Mouse (Mus musculus) kidney, adult 8-10 months (tissue): ENCODE data around the gene Gm49361.
A peak's percentile ranks its signal among the peaks of the same experiment; 100 is the strongest.

Source experiments
- DNase-seq, 2 experiments: peaks; one replicate each; pipeline ENCODE4 v3.0.0; 2022

The Gm49361 gene

GRCm38 (mm10) chr14:57729975-57730499 is 15.9 kb downstream of the Gm49361 start:
- DNase-seq: peak; percentile 72 to 77

DNA sequence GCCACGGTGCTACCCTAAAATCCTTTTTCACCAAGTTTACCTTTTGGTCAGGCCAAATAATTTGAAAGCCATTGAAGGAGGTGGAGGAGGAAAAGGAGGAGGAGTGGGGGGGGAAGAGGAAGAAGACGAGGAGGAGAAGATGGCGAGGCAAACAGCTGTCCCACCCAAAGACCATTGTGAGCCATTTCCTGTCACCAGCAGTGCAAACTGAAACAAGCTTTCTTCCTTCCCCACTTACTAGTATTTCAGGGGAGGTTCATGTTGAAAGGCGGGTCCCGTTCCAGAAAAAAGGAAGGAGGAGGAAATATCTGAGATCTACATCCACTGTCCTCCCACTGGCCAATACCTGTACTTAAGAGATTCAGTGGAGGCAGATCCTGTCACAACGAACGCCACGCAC is 16.5 kb downstream of the Gm49361 start:
- DNase-seq: no peak

- DNase-seq: no peak
Observed at GRCm38 (mm10) chr14:57726172-57726571, 19.7 kb downstream of the Gm49361 start.

DNA sequence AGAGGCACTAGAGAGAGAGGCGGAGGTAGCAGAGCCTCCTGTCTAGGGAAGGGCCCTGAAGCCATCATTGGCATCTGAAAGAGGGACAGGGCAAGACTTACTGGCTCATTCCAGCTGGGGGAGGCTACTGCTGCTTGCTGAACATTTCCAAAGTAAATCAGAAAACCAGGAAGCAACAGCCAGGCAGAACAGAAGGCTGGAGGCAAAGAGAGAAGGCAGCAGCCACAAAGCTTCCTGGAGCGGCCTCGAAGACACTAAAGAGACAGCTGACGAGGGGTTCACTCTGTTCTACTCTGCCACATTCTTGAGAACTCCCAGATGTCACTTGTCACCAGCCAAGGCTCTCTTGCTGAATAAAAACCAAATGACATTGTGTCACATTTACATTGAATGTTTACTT is 21.4 kb downstream of the Gm49361 start:
- no peak for DNase-seq

GRCm38 (mm10) chr14:57718245-57718644 is 27.7 kb downstream of the Gm49361 start:
- no peak for DNase-seq

DNA sequence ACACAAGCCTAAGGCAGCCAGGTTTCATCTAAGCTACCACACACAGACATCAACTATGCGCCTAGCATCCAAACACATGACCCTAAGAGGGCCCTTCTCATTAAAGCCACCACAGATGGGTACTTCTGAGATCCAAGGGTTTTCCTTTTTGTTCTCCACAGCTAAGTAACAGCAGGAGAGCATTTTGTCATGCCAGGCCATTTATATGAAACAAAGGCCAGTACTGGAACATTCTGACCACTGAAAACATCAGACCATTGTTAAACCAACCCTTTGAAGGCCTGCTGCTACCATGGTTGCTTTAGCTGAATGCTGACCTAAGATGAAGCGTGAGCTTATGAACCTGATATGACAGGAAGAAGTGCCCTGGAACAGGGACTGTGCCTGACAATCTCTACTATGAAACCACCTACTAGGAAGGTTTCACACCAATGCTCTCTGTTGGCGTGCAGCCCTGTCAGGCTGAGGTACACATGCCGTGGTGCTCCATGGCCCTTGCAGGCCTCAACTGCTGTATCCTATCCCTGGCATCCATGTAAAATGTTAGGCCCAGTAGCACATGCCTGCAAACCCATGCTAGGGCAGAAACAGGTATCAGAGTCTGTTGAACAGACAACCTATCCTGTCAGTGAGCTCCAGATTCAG is 29.2 kb downstream of the Gm49361 start:
- DNase-seq: no peak

- DNase-seq: no peak
Observed at GRCm38 (mm10) chr14:57712884-57713283, 33.0 kb downstream of the Gm49361 start.

- DNase-seq: no peak
Observed at GRCm38 (mm10) chr14:57711059-57711458, 34.8 kb downstream of the Gm49361 start.

GRCm38 (mm10) chr14:57709171-57709570 is 36.7 kb downstream of the Gm49361 start:
- peak in 1 of 2 experiments; percentile 39 for DNase-seq

- DNase-seq: no peak
Observed at GRCm38 (mm10) chr14:57708580-57708979, 37.3 kb downstream of the Gm49361 start.

DNA sequence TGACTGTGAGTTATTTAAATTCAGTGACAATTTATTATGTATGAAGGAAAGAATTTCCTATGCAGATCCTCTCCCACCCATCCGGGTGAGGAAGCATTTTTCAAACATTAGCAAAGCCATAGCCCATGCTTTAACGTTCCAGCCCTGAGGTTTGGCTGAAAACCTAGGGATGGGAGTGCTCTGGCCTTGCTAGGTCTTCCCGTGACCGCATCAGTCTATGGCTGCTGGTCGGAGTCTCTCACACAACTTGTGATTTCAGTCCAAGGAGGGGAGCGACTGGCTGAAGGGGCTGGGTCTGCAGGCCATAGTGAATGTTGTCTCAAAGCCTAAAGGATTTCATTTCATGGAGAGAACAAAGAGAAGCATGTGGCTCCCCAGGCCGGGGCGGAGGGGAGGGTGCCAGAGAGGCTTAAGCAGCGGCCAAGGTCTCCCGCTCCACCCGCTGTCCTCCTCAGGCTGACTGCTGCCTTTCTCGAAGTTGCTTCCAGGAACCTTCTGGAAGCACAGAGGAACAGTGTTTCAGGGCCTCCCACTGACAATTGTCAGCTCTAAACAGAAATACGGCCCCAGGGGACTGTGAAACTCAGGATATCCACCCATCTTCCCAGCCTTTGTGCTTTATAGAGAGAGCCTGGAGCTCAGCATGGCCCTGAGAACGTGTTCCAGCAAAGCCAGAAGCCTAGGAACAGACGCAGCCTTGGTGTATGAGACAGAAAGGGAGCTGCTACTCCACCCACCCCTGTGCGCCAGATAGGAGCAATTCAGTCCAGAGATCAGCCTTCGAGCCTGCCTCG is 38.6 kb downstream of the Gm49361 start:
- peak in 1 of 2 experiments; percentile 26 for DNase-seq

- no peak for DNase-seq
Observed at GRCm38 (mm10) chr14:57706760-57707099, 39.2 kb downstream of the Gm49361 start.

- no peak for DNase-seq
Observed at GRCm38 (mm10) chr14:57705759-57706158, 40.1 kb downstream of the Gm49361 start.

DNA sequence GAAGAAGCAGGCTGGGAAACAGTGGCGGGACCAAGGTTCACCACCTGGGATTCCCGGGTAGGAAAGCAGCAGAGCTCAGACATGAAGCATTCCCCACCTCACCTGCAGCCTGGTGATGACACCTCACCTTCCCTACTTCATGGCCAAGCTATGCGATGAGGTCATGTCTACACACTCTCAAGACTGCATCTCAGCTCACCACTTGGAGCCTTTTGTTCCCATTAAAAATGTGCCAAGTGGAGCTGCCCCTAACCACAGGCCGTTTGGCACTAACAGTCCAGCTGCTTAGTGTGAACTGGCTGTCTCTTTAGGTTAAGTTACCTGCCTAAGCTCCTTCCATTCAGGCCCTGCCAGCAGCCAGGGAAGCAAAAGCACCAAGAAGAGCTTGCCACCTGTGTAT is 40.8 kb downstream of the Gm49361 start:
- DNase-seq: no peak

- no peak for DNase-seq
Observed at GRCm38 (mm10) chr14:57701915-57702477, 43.9 kb downstream of the Gm49361 start.

- DNase-seq: no peak
Observed at GRCm38 (mm10) chr14:57699461-57699970, 46.4 kb downstream of the Gm49361 start.

DNA sequence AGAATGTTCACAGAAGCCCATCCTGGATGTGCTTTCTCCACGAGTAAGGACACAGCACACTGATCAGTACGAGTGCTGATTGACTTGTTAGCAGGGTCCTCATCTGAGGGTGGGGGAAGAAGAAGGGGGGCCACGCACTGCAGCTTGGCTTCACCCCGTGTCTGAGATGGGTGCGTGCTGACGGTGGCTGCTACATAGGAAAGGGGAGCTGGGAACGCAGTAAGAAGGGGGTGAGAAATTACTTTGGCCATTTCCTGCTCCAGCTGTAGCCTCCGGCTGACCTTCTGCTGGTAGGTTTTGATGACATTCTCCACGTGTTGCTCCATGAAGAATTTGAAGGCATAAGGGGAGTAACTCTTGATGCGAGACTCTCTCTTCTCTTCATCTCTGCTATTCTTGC is 46.9 kb downstream of the Gm49361 start:
- DNase-seq: no peak

GRCm38 (mm10) chr14:57696066-57696465 is 49.8 kb downstream of the Gm49361 start:
- no peak for DNase-seq

DNA sequence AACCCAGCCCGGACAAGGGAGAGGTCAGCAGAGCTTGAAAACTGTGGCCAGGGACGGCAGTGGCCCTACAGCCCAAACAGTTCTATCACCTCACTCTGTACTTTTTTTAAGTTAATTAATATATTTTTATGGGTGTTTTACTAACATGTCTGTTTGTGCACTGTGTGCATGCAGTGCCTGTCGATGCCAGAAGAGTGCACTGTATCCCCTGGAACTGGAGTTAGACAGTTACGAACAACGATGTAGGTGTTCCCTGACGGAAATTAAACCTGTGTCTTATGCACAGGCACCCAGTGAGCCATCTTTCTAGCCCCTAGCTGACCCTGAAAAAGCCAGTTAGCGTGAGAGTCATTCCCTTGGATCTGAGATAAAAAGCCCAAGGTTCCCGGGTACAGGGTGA is 50.4 kb downstream of the Gm49361 start:
- no peak for DNase-seq

DNA sequence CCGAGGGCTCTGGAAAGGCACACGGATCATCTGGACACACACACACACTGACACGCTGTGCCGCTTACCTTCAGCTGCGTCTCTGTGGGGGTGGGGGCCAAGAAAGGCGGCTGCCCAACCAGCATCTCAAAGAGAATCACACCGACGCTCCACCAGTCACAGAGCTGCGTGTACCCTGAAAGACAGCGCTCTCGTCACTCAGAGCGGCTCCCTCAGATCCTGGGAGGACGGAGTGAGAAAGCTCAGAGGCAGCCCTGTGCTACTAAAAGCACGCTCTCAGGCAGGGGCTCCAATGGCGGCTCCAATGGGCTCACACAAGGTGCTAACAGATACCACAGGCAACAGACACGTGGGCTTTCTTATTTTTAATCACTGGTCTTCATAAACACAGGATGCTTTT is 51.7 kb downstream of the Gm49361 start:
- DNase-seq: no peak

DNA sequence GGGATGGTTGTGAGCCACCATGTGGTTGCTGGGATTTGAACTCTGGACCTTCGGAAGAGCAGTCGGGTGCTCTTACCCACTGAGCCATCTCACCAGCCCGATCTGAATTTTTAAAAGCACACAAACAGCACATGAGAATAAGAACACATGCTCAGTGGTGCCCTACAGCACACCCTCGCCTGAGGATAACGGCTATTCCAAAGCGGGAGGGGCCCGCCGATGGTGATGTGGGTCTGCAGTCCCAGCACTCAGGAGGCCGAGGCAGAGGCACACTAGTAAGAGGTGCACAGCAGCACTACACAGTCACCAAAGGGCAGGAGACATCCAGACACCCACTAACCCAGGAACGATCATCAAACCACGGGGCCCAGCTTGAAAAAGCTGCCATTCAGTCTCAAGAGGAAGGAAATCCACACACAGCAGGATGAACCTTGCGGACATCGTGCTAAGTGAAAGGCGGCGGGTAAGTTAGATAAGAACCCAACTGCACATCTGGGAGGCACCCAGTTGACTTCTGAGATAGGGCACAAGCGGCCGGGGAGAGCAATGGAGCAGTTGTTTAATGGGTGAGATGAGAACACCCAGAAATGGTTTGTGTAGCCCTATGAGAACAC is 53.3 kb downstream of the Gm49361 start:
- DNase-seq: no peak

GRCm38 (mm10) chr14:57691316-57691715 is 54.6 kb downstream of the Gm49361 start:
- no peak for DNase-seq

GRCm38 (mm10) chr14:57690681-57691080 is 55.2 kb downstream of the Gm49361 start:
- DNase-seq: no peak
